Mouse (Mus musculus) brain, embryonic 14.5 days (tissue): ENCODE data around the gene Adam17.

Experiments used
- CTCF ChIP-seq: fragments of 200-500 bp; IDR thresholded peaks from 2 replicates; pipeline ENCODE4 v1.5.1; 2012; ENCODE audit warnings: inconsistent platforms, mild to moderate bottlenecking, moderate library complexity, borderline replicate concordance; ENCODE audit not compliant: insufficient read depth, insufficient read length; ENCODE audit errors: extremely low read depth
- POLR2A ChIP-seq: fragments of 200-500 bp; IDR thresholded peaks from 2 replicates; pipeline ENCODE4 v1.6.1; 2012; ENCODE audit warnings: mild to moderate bottlenecking, inconsistent platforms, borderline replicate concordance; ENCODE audit not compliant: poor library complexity, insufficient read depth, insufficient read length, severe bottlenecking; ENCODE audit errors: extremely low read depth

DNA sequence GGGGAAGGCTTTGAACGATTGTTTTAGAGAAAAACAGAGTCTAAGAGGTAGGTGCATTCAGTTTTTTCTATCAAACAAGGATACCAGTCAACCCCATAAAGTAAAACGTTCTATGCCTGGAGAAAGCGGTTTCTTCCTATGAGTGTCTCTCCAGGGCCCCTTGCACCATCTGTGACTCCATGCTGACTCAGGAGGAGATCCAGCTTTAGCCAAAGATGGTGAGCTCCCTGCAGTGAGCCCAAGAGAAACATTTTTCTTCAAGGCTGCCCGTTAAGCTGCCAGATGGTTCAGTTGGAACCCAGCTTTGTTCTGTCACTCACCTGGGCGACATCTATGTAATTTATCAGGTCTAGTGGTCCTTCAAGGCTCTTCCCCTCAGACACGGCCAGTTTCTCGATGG lies 99.0 kb downstream of the Adam17 start:
- TF ChIP-seq POLR2A (no peak), CTCF (no peak)
